Comparison of ENCODE assay signal across 8 mouse cellular contexts in genomic region chr9:63377270-63378142, GRCm38 (mm10). TPM values are rescaled to one million over a fixed set of nuclear protein-coding genes. Genes with fewer than 3 reads are reported as not detected.
DNase-seq lines count a peak whose midpoint lies in the region; ATAC-seq and TF ChIP-seq lines count a peak whose summit lies in the region.

Gene Map2k5 (minus strand): TSS chr9:63377902.

- TF ChIP-seq POLR2A in olfactory bulb, adult 2 months (IDR thresholded peaks at IDR 0.05; ENCODE audit: insufficient read depth, low read depth, low read length): peak; percentile 67
- TF ChIP-seq POLR2A in thymus, adult 2 months (IDR thresholded peaks at IDR 0.05; ENCODE audit: control insufficient read depth, extremely low read depth, insufficient read depth, low read length, poor library complexity): peak; percentile 59

- H3K4me1 ChIP-seq in ES-E14 (ENCODE audit: control insufficient read depth in 2 of 2, insufficient read depth in 2 of 2, low read length in 2 of 2, poor library complexity in 1 of 2): peaks cover 0 to 2% of the 10 kb centered on the region in 2 experiments; a peak in 2 of 4 replicates
- H3K4me1 ChIP-seq in forebrain, embryonic 15.5 days: peaks cover 44% of the 10 kb centered on the region
- peaks cover 7% of the 10 kb centered on the region for H3K4me1 ChIP-seq in lung, embryonic 14.5 days (ENCODE audit: insufficient read depth)
- H3K4me1 ChIP-seq in olfactory bulb, adult 2 months (ENCODE audit: control insufficient read depth, insufficient read depth, low read length): peaks cover 14% of the 10 kb centered on the region
- peaks cover 9% of the 10 kb centered on the region for H3K4me1 ChIP-seq in thymus, adult 2 months (replicated peaks; ENCODE audit: control insufficient read depth, insufficient read depth, low read length)

- peak within 1 kb of the TSS; percentile 97 for H3K9ac ChIP-seq in ES-E14 (ENCODE audit: insufficient read depth, low read depth, low read length, poor library complexity, severe bottlenecking)
- H3K9ac ChIP-seq in forebrain, embryonic 15.5 days (replicated peaks): peak within 1 kb of the TSS; percentile 98
- peak within 1 kb of the TSS; percentile 87 for H3K9ac ChIP-seq in lung, embryonic 14.5 days

- H3K36me3 ChIP-seq in ES-E14 (ENCODE audit: control insufficient read depth, insufficient read depth, low read length, poor library complexity, severe bottlenecking): no peaks in the 10 kb centered on the region
- no peaks in the 10 kb centered on the region for H3K36me3 ChIP-seq in forebrain, embryonic 15.5 days
- peaks cover 20% of the 10 kb centered on the region for H3K36me3 ChIP-seq in lung, embryonic 14.5 days (ENCODE audit: insufficient read depth)
- 0 out of 2 replicates have a peak, but pooled peaks cover 5% of the 10 kb centered on the region for H3K36me3 ChIP-seq in thymus, adult 2 months (ENCODE audit: control insufficient read depth, insufficient read depth, low read length)

- no peaks in the 10 kb centered on the region for H3K27me3 ChIP-seq in forebrain, embryonic 15.5 days
- H3K27me3 ChIP-seq in lung, embryonic 14.5 days (ENCODE audit: insufficient read depth, low read length): no peaks in the 10 kb centered on the region
- no peaks in the 10 kb centered on the region for H3K27me3 ChIP-seq in thymus, adult 2 months (ENCODE audit: control insufficient read depth, insufficient read depth, low read length)

- peak; percentile 72 for DNase-seq in ES-E14 (ENCODE audit: low read depth, low spot score)
- peak; percentile 93 for DNase-seq in cerebellum, adult 11-12 months
- DNase-seq in heart, postnatal 25 days (ENCODE audit: low spot score): peak; percentile 82
- peak; percentile 90 to 92 for DNase-seq in layer of hippocampus, adult 2 months (ENCODE audit: low spot score in 2 of 2)
- peak; percentile 93 for DNase-seq in lung, embryonic 14.5 days
- peak; percentile 93 for DNase-seq in thymus, adult 2 months

- in situ Hi-C loops in ES-E14 (cut with MboI; ENCODE audit: low sequenced_read_pairs in 2 of 2, unreplicated experiment in 2 of 2): no loop called here

- H3K4me2 ChIP-seq in forebrain, embryonic 15.5 days (replicated peaks): peak within 1 kb of the TSS; percentile 93
- H3K4me2 ChIP-seq in lung, embryonic 14.5 days: peak within 1 kb of the TSS; percentile 96

- intact Hi-C loops in heart, postnatal 25 days (cut with DNase I): loop anchor here (2.0 kb wide), 1 partner anchor 21 kb away; the partner anchor contains the start of gene 2300009A05Rik

- ATAC-seq in forebrain, embryonic 15.5 days (replicated peaks): peak; percentile 94
- peak; percentile 95 for ATAC-seq in lung, embryonic 14.5 days (ENCODE audit: insufficient read depth)

- H3K27ac ChIP-seq in ES-E14 (ENCODE audit: insufficient read depth, low read depth, low read length, poor library complexity, severe bottlenecking): peak within 1 kb of the TSS; percentile 86; the same call in 1 of the 2 replicates
- H3K27ac ChIP-seq in forebrain, embryonic 15.5 days (replicated peaks): peak within 1 kb of the TSS; percentile 86
- peak within 1 kb of the TSS; percentile 94 for H3K27ac ChIP-seq in layer of hippocampus, adult 2 months
- peak within 1 kb of the TSS; percentile 87 for H3K27ac ChIP-seq in lung, embryonic 14.5 days (ENCODE audit: low read depth)
- peak within 1 kb of the TSS; percentile 47; the same call in 1 of the 2 replicates for H3K27ac ChIP-seq in olfactory bulb, adult 2 months (ENCODE audit: insufficient read depth, low read depth, low read length)
- H3K27ac ChIP-seq in thymus, adult 2 months (ENCODE audit: control insufficient read depth, insufficient read depth, low read length): peak within 1 kb of the TSS; percentile 31

- TF ChIP-seq CTCF in layer of hippocampus, adult 2 months (conservative IDR thresholded peaks at IDR 0.05): no peak; the same call in 1 of the 2 replicates
- TF ChIP-seq CTCF in lung, embryonic 14.5 days (IDR thresholded peaks at IDR 0.05; ENCODE audit: low read depth): no peak
- TF ChIP-seq CTCF in olfactory bulb, adult 2 months (IDR thresholded peaks at IDR 0.05; ENCODE audit: insufficient read depth, low read depth, low read length): no peak
- peak; percentile 35; the same call in 1 of the 2 replicates for TF ChIP-seq CTCF in thymus, adult 2 months (IDR thresholded peaks at IDR 0.05; ENCODE audit: borderline replicate concordance, control insufficient read depth, extremely low read depth, insufficient read depth, low read length, poor library complexity)

- no peaks in the 10 kb centered on the region for H3K9me3 ChIP-seq in ES-E14 (ENCODE audit: control insufficient read depth, insufficient read depth, low read depth, low read length)
- H3K9me3 ChIP-seq in forebrain, embryonic 15.5 days: no peaks in the 10 kb centered on the region
- no peaks in the 10 kb centered on the region for H3K9me3 ChIP-seq in lung, embryonic 14.5 days (ENCODE audit: low read depth, low read length)

- H3K4me3 ChIP-seq in ES-E14 (ENCODE audit: insufficient read depth in 1 of 2, low read depth in 1 of 2, low read length in 2 of 2, poor library complexity in 1 of 2, severe bottlenecking in 1 of 2): peak within 1 kb of the TSS; percentile 95
- H3K4me3 ChIP-seq in forebrain, embryonic 15.5 days: peak within 1 kb of the TSS; percentile 97
- peak within 1 kb of the TSS; percentile 84 for H3K4me3 ChIP-seq in layer of hippocampus, adult 2 months
- H3K4me3 ChIP-seq in lung, embryonic 14.5 days (ENCODE audit: low read depth, low read length): peak within 1 kb of the TSS; percentile 82
- H3K4me3 ChIP-seq in olfactory bulb, adult 2 months (ENCODE audit: insufficient read depth, low read depth, low read length): peak within 1 kb of the TSS; percentile 84
- peak within 1 kb of the TSS; percentile 66 for H3K4me3 ChIP-seq in thymus, adult 2 months (ENCODE audit: control insufficient read depth, insufficient read depth, low read length)

- 2% methylated on average over 57 of the region's 58 CpGs for WGBS in forebrain, embryonic 15.5 days
- under 1% methylated on average over 58 of the region's 58 CpGs for WGBS in lung, embryonic 14.5 days
- WGBS in olfactory bulb, adult 2 months: under 1% methylated on average over 57 of the region's 58 CpGs
- WGBS in thymus, adult 2 months: under 1% methylated on average over 58 of the region's 58 CpGs

TF ChIP-seq in ES-E14, 5 proteins besides CTCF, POLR2A, EP300 and RAD21:
- TF ChIP-seq HCFC1 (IDR thresholded peaks at IDR 0.05; ENCODE audit: borderline replicate concordance, insufficient read depth, low read length) (peak; percentile 89), ZC3H11A (IDR thresholded peaks at IDR 0.05; ENCODE audit: borderline replicate concordance, low read depth, low read length) (no peak)

RNA-seq across cellular contexts. Expression of gene Map2k5, which starts in this region (rescaled TPM):
- 8.3 and 9.6 TPM in 2 replicates for total RNA-seq in ES-E14 (2012; rRNA removed)
- 38.0 and 39.8 TPM in 2 replicates for polyA plus RNA-seq in forebrain, embryonic 15.5 days (2015; fragmentation: Nextera tagmentation; extraction: Ambion mirVana)
- total RNA-seq in heart, postnatal 25 days (2021): 10 to 100 TPM; 18.7 to 19.8 TPM
- total RNA-seq in layer of hippocampus, adult 2 months (2021): 10 to 100 TPM; 33.2 to 36.1 TPM
- polyA plus RNA-seq in lung, embryonic 14.5 days (2014; fragmentation: Nextera tagmentation; extraction: Ambion mirVana): 34.6 and 37.3 TPM in 2 replicates
- not detected in 2 replicates for polyA plus RNA-seq in olfactory bulb, adult 2 months (2012; ENCODE audit: insufficient read depth, insufficient read length, low replicate concordance, missing spikeins)
- polyA plus RNA-seq in thymus, adult 2 months (2012; rRNA removed): 109 and 143 TPM in 2 replicates

Comparison
In these comparisons a context has a peak if more than half of its experiments do, and no peak if none do; other contexts are left out.
1. Peak in every context shown above with its lines: DNase-seq, ATAC-seq, H3K4me3 ChIP-seq and H3K27ac ChIP-seq.
2. H3K27ac ChIP-seq: peak in every context shown above with its lines; median percentile 94 in layer of hippocampus, adult 2 months; 87 in lung, embryonic 14.5 days; 86 in ES-E14; 86 in forebrain, embryonic 15.5 days; 47 in olfactory bulb, adult 2 months; 31 in thymus, adult 2 months.